7 mouse cellular contexts compared by ENCODE assay signal in the genomic region with DNA sequence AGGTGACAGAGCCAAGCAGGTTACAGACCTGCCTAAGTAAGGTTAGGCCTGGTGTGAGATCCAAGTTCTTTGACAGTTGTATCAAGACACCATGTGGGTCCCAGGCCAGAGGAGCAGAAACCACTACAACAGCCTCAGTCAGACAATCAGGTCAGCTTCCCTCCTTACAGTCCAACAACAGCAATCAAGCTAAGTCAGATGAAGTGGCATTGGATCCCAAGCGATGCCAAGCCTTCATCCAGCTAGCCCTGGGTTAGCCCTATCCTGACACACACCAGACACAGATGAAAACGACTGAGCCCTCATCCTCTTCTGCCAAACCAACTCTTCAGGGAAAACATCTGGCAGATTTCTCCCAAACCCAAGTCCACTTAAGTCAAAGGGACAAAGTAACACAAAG. TPM values are rescaled to one million over a fixed set of nuclear protein-coding genes. Genes with fewer than 3 reads are reported as not detected.
DNase-seq lines count a peak whose midpoint lies in the region; ATAC-seq and TF ChIP-seq lines count a peak whose summit lies in the region.

No protein-coding gene starts in this region.

- H3K4me3 ChIP-seq in lung, embryonic 14.5 days (ENCODE audit: low read depth, low read length): peak overlapping the region; percentile 97
- peak overlapping the region; percentile 90 for H3K4me3 ChIP-seq in embryonic facial prominence, embryonic 14.5 days (ENCODE audit: low read depth, low read length)
- H3K4me3 ChIP-seq in intestine, embryonic 15.5 days (replicated peaks): peak overlapping the region; percentile 81; the same call in 1 of the 2 replicates
- peak overlapping the region; percentile 80 for H3K4me3 ChIP-seq in neural tube, embryonic 13.5 days

- DNase-seq in lung, embryonic 14.5 days: no peak
- no peak for DNase-seq in lung, postnatal 25 days (ENCODE audit: low spot score)
- DNase-seq in embryonic facial prominence, embryonic 14.5 days (ENCODE audit: low spot score): no peak
- DNase-seq in left cerebral cortex, postnatal 25 days (ENCODE audit: low spot score in 2 of 2): no peak
- DNase-seq in yolk sac, embryonic 10.5 days (ENCODE audit: low spot score): no peak

- peak overlapping the region; percentile 97 for H3K27ac ChIP-seq in lung, embryonic 14.5 days (ENCODE audit: low read depth)
- peak overlapping the region; percentile 96 for H3K27ac ChIP-seq in embryonic facial prominence, embryonic 14.5 days (replicated peaks; ENCODE audit: low read depth, low read length)
- H3K27ac ChIP-seq in intestine, embryonic 15.5 days: 0 out of 2 replicates have a peak overlapping the region, but pooled peaks have one; percentile 9
- H3K27ac ChIP-seq in neural tube, embryonic 13.5 days (replicated peaks): peak overlapping the region; percentile 98

- 39% methylated on average over 2 of the region's 2 CpGs for WGBS in lung, embryonic 14.5 days
- 35% methylated on average over 2 of the region's 2 CpGs for WGBS in embryonic facial prominence, embryonic 14.5 days
- 50% methylated on average over 2 of the region's 2 CpGs for WGBS in intestine, embryonic 15.5 days
- WGBS in neural tube, embryonic 13.5 days: 64% methylated on average over 2 of the region's 2 CpGs

- TF ChIP-seq CTCF in lung, embryonic 14.5 days (IDR thresholded peaks at IDR 0.05; ENCODE audit: low read depth): no peak

- H3K9ac ChIP-seq in lung, embryonic 14.5 days: peak overlapping the region; percentile 99
- H3K9ac ChIP-seq in embryonic facial prominence, embryonic 14.5 days (ENCODE audit: low read depth, low read length): peak overlapping the region; percentile 97; the same call in 1 of the 2 replicates
- H3K9ac ChIP-seq in intestine, embryonic 15.5 days: peak overlapping the region; percentile 93; the same call in 1 of the 2 replicates
- peak overlapping the region; percentile 96 for H3K9ac ChIP-seq in neural tube, embryonic 13.5 days

- H3K36me3 ChIP-seq in lung, embryonic 14.5 days (ENCODE audit: insufficient read depth): peaks cover 13% of the 10 kb centered on the region
- H3K36me3 ChIP-seq in embryonic facial prominence, embryonic 14.5 days (ENCODE audit: control insufficient read depth, insufficient read depth, low read length): peaks cover 7% of the 10 kb centered on the region; the same call in 1 of the 2 replicates
- H3K36me3 ChIP-seq in intestine, embryonic 15.5 days: no peaks in the 10 kb centered on the region
- H3K36me3 ChIP-seq in neural tube, embryonic 13.5 days: no peaks in the 10 kb centered on the region

- ATAC-seq in lung, embryonic 14.5 days (ENCODE audit: insufficient read depth): no peak
- ATAC-seq in embryonic facial prominence, embryonic 14.5 days (ENCODE audit: low read depth): no peak
- no peak for ATAC-seq in intestine, embryonic 15.5 days
- no peak for ATAC-seq in neural tube, embryonic 13.5 days (ENCODE audit: low read depth)

- no peaks in the 10 kb centered on the region for H3K27me3 ChIP-seq in lung, embryonic 14.5 days (ENCODE audit: insufficient read depth, low read length)
- H3K27me3 ChIP-seq in embryonic facial prominence, embryonic 14.5 days (replicated peaks; ENCODE audit: control insufficient read depth, insufficient read depth, low read length): no peaks in the 10 kb centered on the region
- H3K27me3 ChIP-seq in intestine, embryonic 15.5 days (replicated peaks): no peaks in the 10 kb centered on the region
- H3K27me3 ChIP-seq in neural tube, embryonic 13.5 days: no peaks in the 10 kb centered on the region

- peaks cover 24% of the 10 kb centered on the region; the same call in 1 of the 2 replicates for H3K4me1 ChIP-seq in lung, embryonic 14.5 days (ENCODE audit: insufficient read depth)
- H3K4me1 ChIP-seq in embryonic facial prominence, embryonic 14.5 days (ENCODE audit: control insufficient read depth, insufficient read depth, low read length): peaks cover 43% of the 10 kb centered on the region
- H3K4me1 ChIP-seq in intestine, embryonic 15.5 days (replicated peaks): peaks cover 16% of the 10 kb centered on the region; the same call in 1 of the 2 replicates
- H3K4me1 ChIP-seq in neural tube, embryonic 13.5 days (replicated peaks): peaks cover 61% of the 10 kb centered on the region

- intact Hi-C loops in left cerebral cortex, postnatal 25 days (cut with DNase I): no loop called here

- no peaks in the 10 kb centered on the region for H3K9me3 ChIP-seq in lung, embryonic 14.5 days (ENCODE audit: low read depth, low read length)
- H3K9me3 ChIP-seq in embryonic facial prominence, embryonic 14.5 days (ENCODE audit: control insufficient read depth, low read length): no peaks in the 10 kb centered on the region
- H3K9me3 ChIP-seq in intestine, embryonic 15.5 days: no peaks in the 10 kb centered on the region
- no peaks in the 10 kb centered on the region for H3K9me3 ChIP-seq in neural tube, embryonic 13.5 days

- H3K4me2 ChIP-seq in lung, embryonic 14.5 days: peak overlapping the region; percentile 80
- peak overlapping the region; percentile 63 for H3K4me2 ChIP-seq in embryonic facial prominence, embryonic 14.5 days (ENCODE audit: low read depth, low read length)
- H3K4me2 ChIP-seq in intestine, embryonic 15.5 days (replicated peaks): peak overlapping the region; percentile 82
- H3K4me2 ChIP-seq in neural tube, embryonic 13.5 days: peak overlapping the region; percentile 72

RNA-seq across cellular contexts. Expression of a gene that starts 2.2 kb away (rescaled TPM):
- 8.7 and 9.6 TPM in 2 replicates for polyA plus RNA-seq in lung, embryonic 14.5 days (2014; fragmentation: Nextera tagmentation; extraction: Ambion mirVana)
- 6.7 and 7.7 TPM in 2 replicates for polyA plus RNA-seq in embryonic facial prominence, embryonic 14.5 days (2014; fragmentation: Nextera tagmentation; extraction: Ambion mirVana)
- polyA plus RNA-seq in intestine, embryonic 15.5 days (2015; fragmentation: Nextera tagmentation; extraction: Ambion mirVana): 4.9 and 5.4 TPM in 2 replicates
- polyA plus RNA-seq in neural tube, embryonic 13.5 days (2015; fragmentation: Nextera tagmentation; extraction: Ambion mirVana): 8.4 and 9.2 TPM in 2 replicates
- 10 to 100 TPM; 12.6 to 14.3 TPM for total RNA-seq in left cerebral cortex, postnatal 25 days (2021)

RNA-seq across cellular contexts. Expression of a gene that starts 16.1 kb away (rescaled TPM):
- polyA plus RNA-seq in lung, embryonic 14.5 days (2014; fragmentation: Nextera tagmentation; extraction: Ambion mirVana): 0.16 TPM in 1 of 2 replicates, not detected in the other
- 0.07 and 0.24 TPM in 2 replicates for polyA plus RNA-seq in embryonic facial prominence, embryonic 14.5 days (2014; fragmentation: Nextera tagmentation; extraction: Ambion mirVana)
- polyA plus RNA-seq in intestine, embryonic 15.5 days (2015; fragmentation: Nextera tagmentation; extraction: Ambion mirVana): 0.03 and 0.06 TPM in 2 replicates
- polyA plus RNA-seq in neural tube, embryonic 13.5 days (2015; fragmentation: Nextera tagmentation; extraction: Ambion mirVana): 0.04 and 0.10 TPM in 2 replicates
- total RNA-seq in left cerebral cortex, postnatal 25 days (2021): under 1 TPM; 0.50 TPM

RNA-seq across cellular contexts. Expression of a gene that starts 52.7 kb away (rescaled TPM):
- polyA plus RNA-seq in lung, embryonic 14.5 days (2014; fragmentation: Nextera tagmentation; extraction: Ambion mirVana): 168 and 176 TPM in 2 replicates
- polyA plus RNA-seq in embryonic facial prominence, embryonic 14.5 days (2014; fragmentation: Nextera tagmentation; extraction: Ambion mirVana): 190 and 203 TPM in 2 replicates
- 186 and 194 TPM in 2 replicates for polyA plus RNA-seq in intestine, embryonic 15.5 days (2015; fragmentation: Nextera tagmentation; extraction: Ambion mirVana)
- 235 and 247 TPM in 2 replicates for polyA plus RNA-seq in neural tube, embryonic 13.5 days (2015; fragmentation: Nextera tagmentation; extraction: Ambion mirVana)
- 100 to 1,000 TPM; 264 to 272 TPM for total RNA-seq in left cerebral cortex, postnatal 25 days (2021)

Comparison
In these comparisons a context has a peak if more than half of its experiments do, and no peak if none do; other contexts are left out.
1. H3K27ac ChIP-seq: peak in every context shown above with its lines; median percentile 98 in neural tube, embryonic 13.5 days; 97 in lung, embryonic 14.5 days; 96 in embryonic facial prominence, embryonic 14.5 days; 9 in intestine, embryonic 15.5 days.